Mouse (Mus musculus) CH12.LX (cell line): Measurements from ENCODE around the gene Ldlrad2. TPM values are rescaled to one million over a fixed set of nuclear protein-coding genes. Genes with fewer than 3 reads are reported as not detected.
A peak's percentile ranks its signal among the peaks of the same experiment; 100 is the strongest.

ENCODE experiments used
- DNase-seq: peaks from one replicate; pipeline ENCODE4 v3.0.0-alpha.2; 2013; ENCODE audit errors: extremely low read depth
- H3K27ac ChIP-seq: 2 replicates; pipeline ENCODE4 v1.5.1; 2012; ENCODE audit warnings: low read depth, mild to moderate bottlenecking, control low read depth, moderate library complexity; ENCODE audit not compliant: insufficient read depth
- H3K27me3 ChIP-seq: replicated peaks from 2 replicates; pipeline ENCODE3; 2012; ENCODE audit warnings: inconsistent platforms
- H3K36me3 ChIP-seq, 2 experiments: replicated peaks in 1 of 2; 2 replicates each; pipeline versions ENCODE3 to v1.6.1; 2012; ENCODE audit warnings: inconsistent platforms in 1 of 2, low read length in 1 of 2, mild to moderate bottlenecking in 1 of 2, mixed read lengths in 1 of 2, moderate library complexity in 1 of 2; ENCODE audit not compliant: control insufficient read depth in 1 of 2, insufficient read depth in 1 of 2
- H3K4me1 ChIP-seq, 2 experiments: 2 replicates each; pipeline ENCODE4 v1.6.1; 2012; ENCODE audit warnings: inconsistent platforms in 1 of 2, moderate library complexity in 1 of 2; ENCODE audit not compliant: insufficient read depth in 2 of 2, control insufficient read depth in 1 of 2
- H3K4me2 ChIP-seq: 2 replicates; pipeline ENCODE4 v1.6.1; 2012; ENCODE audit warnings: low read depth, mild to moderate bottlenecking, control low read depth; ENCODE audit not compliant: poor library complexity, insufficient read depth, severe bottlenecking
- H3K4me3 ChIP-seq, 3 experiments: fragments of 150-350 bp in 1 of 3; sonication (generic) in 1 of 3; replicated peaks in 1 of 3; 2 replicates each; pipeline versions ENCODE3 to v1.5.1; 2011 to 2012; ENCODE audit warnings: low read depth in 2 of 3, low read length in 2 of 3, mild to moderate bottlenecking in 2 of 3, moderate library complexity in 2 of 3, control low read depth in 1 of 3, improper control_type of control experiment in 1 of 3, inconsistent platforms in 1 of 3, mixed read lengths in 1 of 3; ENCODE audit not compliant: poor library complexity in 1 of 3
- H3K79me2 ChIP-seq: replicated peaks from 2 replicates; pipeline ENCODE4 v1.6.1; 2012; ENCODE audit warnings: mild to moderate bottlenecking, moderate library complexity; ENCODE audit not compliant: control insufficient read depth, poor library complexity, insufficient read depth, severe bottlenecking; ENCODE audit errors: extremely low read depth
- H3K9ac ChIP-seq: 2 replicates; pipeline ENCODE4 v1.6.1; 2012; ENCODE audit warnings: low read depth, mild to moderate bottlenecking, control low read depth, moderate library complexity; ENCODE audit not compliant: insufficient read depth
- H3K9me3 ChIP-seq: replicated peaks from 2 replicates; pipeline ENCODE3; 2012; ENCODE audit warnings: low read length, inconsistent platforms, mixed read lengths
- BHLHE40 ChIP-seq: IDR thresholded peaks from 2 replicates; pipeline ENCODE4 v1.6.1; 2011; ENCODE audit warnings: mild to moderate bottlenecking, low read depth, low read length, improper control_type of control experiment
- CTCF ChIP-seq, 2 experiments: IDR thresholded peaks in 1 of 2; conservative IDR thresholded peaks in 1 of 2; 2 replicates each; pipeline ENCODE4 v1.5.1; 2011 to 2012; ENCODE audit warnings: low read depth in 2 of 2, low read length in 2 of 2, improper control_type of control experiment in 1 of 2, inconsistent platforms in 1 of 2, mild to moderate bottlenecking in 1 of 2, moderate library complexity in 1 of 2
- E2F4 ChIP-seq: IDR thresholded peaks from 2 replicates; pipeline ENCODE4 v1.6.1; 2011; ENCODE audit warnings: low read depth, low read length, improper control_type of control experiment; ENCODE audit not compliant: insufficient replicate concordance
- ELF1 ChIP-seq: IDR thresholded peaks from 2 replicates; pipeline ENCODE4 v1.6.1; 2014; ENCODE audit warnings: low read depth, mild to moderate bottlenecking, inconsistent platforms, low read length, improper control_type of control experiment
- EP300 ChIP-seq: IDR thresholded peaks from 2 replicates; pipeline ENCODE4 v1.6.1; 2011; ENCODE audit warnings: low read length, improper control_type of control experiment
- ETS1 ChIP-seq: conservative IDR thresholded peaks from 2 replicates; pipeline ENCODE4 v1.6.1; 2012; ENCODE audit warnings: low read depth, mild to moderate bottlenecking, inconsistent platforms, low read length, improper control_type of control experiment, moderate library complexity
- GABPA ChIP-seq: IDR thresholded peaks from 2 replicates; pipeline ENCODE4 v1.6.1; 2012; ENCODE audit warnings: low read depth, low read length, improper control_type of control experiment, inconsistent platforms; ENCODE audit not compliant: insufficient replicate concordance
- HCFC1 ChIP-seq: IDR thresholded peaks from 2 replicates; pipeline ENCODE4 v1.6.1; 2012; ENCODE audit warnings: low read depth, mild to moderate bottlenecking, inconsistent platforms, low read length, improper control_type of control experiment
- MAFK ChIP-seq: IDR thresholded peaks from 2 replicates; pipeline ENCODE4 v1.6.1; 2011; ENCODE audit warnings: low read length, improper control_type of control experiment; ENCODE audit not compliant: insufficient replicate concordance
- MAZ ChIP-seq: IDR thresholded peaks from 2 replicates; pipeline ENCODE4 v1.6.1; 2012; ENCODE audit warnings: low read depth, mild to moderate bottlenecking, inconsistent platforms, low read length, improper control_type of control experiment, moderate library complexity
- MEF2A ChIP-seq: IDR thresholded peaks from 2 replicates; pipeline ENCODE4 v1.6.1; 2014; ENCODE audit warnings: low read depth, mild to moderate bottlenecking, inconsistent platforms, low read length, improper control_type of control experiment, borderline replicate concordance
- MYC ChIP-seq: IDR thresholded peaks from 2 replicates; pipeline ENCODE4 v1.6.1; 2011; ENCODE audit warnings: low read depth, mild to moderate bottlenecking, improper control_type of control experiment, low read length
- NELFE ChIP-seq: IDR thresholded peaks from 2 replicates; pipeline ENCODE4 v1.6.1; 2011; ENCODE audit warnings: low read depth, low read length, improper control_type of control experiment
- PAX5 ChIP-seq: IDR thresholded peaks from 2 replicates; pipeline ENCODE4 v1.6.1; 2012; ENCODE audit warnings: low read length, inconsistent platforms, mixed read lengths
- POLR2A ChIP-seq: IDR thresholded peaks from 2 replicates; pipeline ENCODE4 v1.6.1; 2011; ENCODE audit warnings: low read depth, mild to moderate bottlenecking, improper control_type of control experiment, low read length
- POLR2AphosphoS2 ChIP-seq: IDR thresholded peaks from 2 replicates; pipeline ENCODE4 v1.6.1; 2011; ENCODE audit warnings: low read depth, low read length, improper control_type of control experiment
- RAD21 ChIP-seq: IDR thresholded peaks from 2 replicates; pipeline ENCODE4 v1.6.1; 2011; ENCODE audit warnings: low read depth, mild to moderate bottlenecking, low read length, improper control_type of control experiment, moderate library complexity
- RCOR1 ChIP-seq: conservative IDR thresholded peaks from 2 replicates; pipeline ENCODE4 v1.6.1; 2012; ENCODE audit warnings: low read depth, mild to moderate bottlenecking, inconsistent platforms, low read length, improper control_type of control experiment
- SIN3A ChIP-seq: IDR thresholded peaks from 2 replicates; pipeline ENCODE4 v1.6.1; 2012; ENCODE audit warnings: low read length, improper control_type of control experiment, inconsistent platforms
- SMC3 ChIP-seq: IDR thresholded peaks from 2 replicates; pipeline ENCODE4 v1.6.1; 2011; ENCODE audit warnings: low read depth, low read length, improper control_type of control experiment
- TBP ChIP-seq: conservative IDR thresholded peaks from 2 replicates; pipeline ENCODE4 v1.6.1; 2011; ENCODE audit warnings: low read depth, low read length, improper control_type of control experiment
- TCF12 ChIP-seq: IDR thresholded peaks from 2 replicates; pipeline ENCODE4 v1.6.1; 2014; ENCODE audit warnings: low read depth, mild to moderate bottlenecking, inconsistent platforms, low read length, improper control_type of control experiment
- USF2 ChIP-seq: conservative IDR thresholded peaks from 2 replicates; pipeline ENCODE4 v1.6.1; 2011; ENCODE audit warnings: low read depth, low read length, improper control_type of control experiment
- ZC3H11A ChIP-seq: IDR thresholded peaks from 2 replicates; pipeline ENCODE4 v1.6.1; 2012; ENCODE audit warnings: low read depth, mild to moderate bottlenecking, inconsistent platforms, low read length, improper control_type of control experiment
- ZMIZ1 ChIP-seq: IDR thresholded peaks from 2 replicates; pipeline ENCODE4 v1.6.1; 2012; ENCODE audit warnings: low read depth, mild to moderate bottlenecking, inconsistent platforms, low read length, improper control_type of control experiment
- dilution Hi-C: fragments of 300-500 bp; cut with MboI; formaldehyde crosslinking; loops from 2 replicates; pipeline ENCODE4 v1.14.3; 2020; ENCODE audit warnings: low sequenced_read_pairs; ENCODE audit not compliant: extremely low pct_unique_long_range_greater_than_20kb, extremely low pct_ligation_motif_present
- in situ Hi-C: fragments of 300-500 bp; cut with MboI; formaldehyde crosslinking; loops from 3 replicates; pipeline ENCODE4 v1.14.3; 2019; ENCODE audit warnings: low sequenced_read_pairs, low pct_ligation_motif_present, low pct_unique_long_range_greater_than_20kb, mixed read lengths
- polyA plus RNA-seq: library from polyadenylated mRNA; unstranded; fragments of >175 nt; gene quantifications from 2 replicates; pipeline ENCODE4 v1.2.1, GENCODE M21; 2012; ENCODE audit warnings: low read depth; ENCODE audit not compliant: insufficient read length
- total RNA-seq, 2 experiments: library from RNA; depleted of rRNA; stranded (reverse); fragments of 300-350 nt in 1 of 2; fragments of >200 nt in 1 of 2; gene quantifications; 2 replicates each; pipeline ENCODE4 v1.2.3; 2012 to 2014

The Ldlrad2 gene
- total and polyA plus RNA-seq, 3 experiments, result not detected

GRCm38 (mm10) chr4:137579789-137580188, 5.4 kb upstream of the Ldlrad2 start:
- peaks cover 3 to 5% of the 10 kb centered on the region in 2 experiments; a peak in 2 of 4 replicates for H3K4me1 ChIP-seq
- H3K4me3 ChIP-seq, result no peak overlapping the region
- no peak overlapping the region for H3K27ac ChIP-seq
- dilution Hi-C loops (no loop called here), in situ Hi-C loops (no loop called here)
- H3K9ac ChIP-seq, result no peak overlapping the region
- no peak overlapping the region for H3K4me2 ChIP-seq
- H3K27me3 ChIP-seq, result peaks cover 32% of the 10 kb centered on the region
- no peaks in the 10 kb centered on the region for H3K9me3 ChIP-seq
- H3K79me2 ChIP-seq, result no peaks in the 10 kb centered on the region
- H3K36me3 ChIP-seq, result no peaks in the 10 kb centered on the region
- TF ChIP-seq ELF1 (no peak), HCFC1 (no peak), BHLHE40 (no peak), PAX5 (no peak), MAZ (no peak), ZC3H11A (no peak), NELFE (no peak)
- no peak for DNase-seq

DNA sequence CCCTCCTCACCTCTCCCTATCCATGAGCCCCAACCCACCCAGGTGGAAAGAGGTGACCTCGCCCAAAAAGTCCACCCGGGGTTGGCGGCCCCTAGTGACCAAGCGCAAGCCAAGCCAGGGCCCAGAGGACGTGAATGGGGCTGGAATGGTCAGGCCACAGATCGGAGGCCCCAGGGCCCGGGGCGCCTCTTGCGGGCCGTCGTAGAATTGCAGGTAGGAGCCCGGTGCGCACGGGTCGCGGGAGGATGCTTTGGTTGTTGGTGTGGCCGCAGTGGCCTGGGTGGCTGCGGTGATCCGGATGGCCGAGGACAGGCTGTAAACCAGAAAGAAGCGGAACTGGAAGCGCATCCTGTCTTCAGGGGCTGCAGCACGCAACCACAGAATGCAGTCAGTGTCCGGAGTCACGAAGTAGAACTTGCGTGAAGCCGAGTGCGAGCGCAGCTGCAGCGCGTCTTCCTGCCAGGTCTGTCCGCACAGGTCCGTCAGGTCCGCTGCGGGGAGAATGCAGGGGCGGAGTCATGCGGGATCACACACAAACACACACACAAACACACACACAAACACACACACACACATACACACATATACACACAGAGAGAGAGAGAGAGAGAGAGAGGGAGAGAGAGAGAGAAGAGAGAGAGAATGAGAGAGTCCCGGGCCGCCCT, 3.9 kb upstream of the Ldlrad2 start:
- TF ChIP-seq SIN3A (no peak), CTCF (conservative IDR thresholded peaks at IDR 0.05 in 1 of 2, IDR thresholded peaks at IDR 0.05 in 1 of 2; ENCODE audit: low read depth in 2 of 2, low read length in 2 of 2) (peak in 1 of 2 experiments; percentile 71; a peak in 2 of 4 replicates), SMC3 (peak; percentile 22), BHLHE40 (0 out of 2 replicates have a peak, but pooled peaks have one; percentile 28), TCF12 (0 out of 2 replicates have a peak, but pooled peaks have one; percentile 26), ETS1 (no peak), RAD21 (peak; percentile 25)
- TF ChIP-seq, all 38 proteins: peak for 5
- peak; percentile 17 for DNase-seq
- in situ Hi-C loops, result no loop called here

DNA sequence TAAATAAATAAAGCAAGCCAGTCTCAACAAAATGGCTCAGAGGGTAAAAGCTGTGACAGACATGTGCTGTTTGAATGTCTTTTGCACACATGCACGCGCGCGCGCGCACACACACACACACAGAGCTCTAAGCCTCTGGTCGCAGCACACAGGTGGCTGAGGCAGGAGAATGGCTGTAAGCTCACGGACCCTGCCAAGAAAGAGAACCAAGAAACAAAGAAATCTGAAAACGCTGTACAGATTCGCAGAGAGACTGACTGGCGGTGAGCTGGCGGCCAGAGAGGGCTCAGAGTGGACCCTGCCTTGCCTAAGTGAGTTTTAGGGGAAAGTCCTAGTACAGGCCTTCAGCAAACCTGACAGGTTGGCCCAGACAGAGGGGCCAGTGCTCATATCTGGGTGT, 3.1 kb upstream of the Ldlrad2 start:
- Histone ChIP-seq H3K27ac (no peak overlapping the region), H3K9ac (no peak overlapping the region), H3K27me3 (peaks cover 30% of the 10 kb centered on the region), H3K4me1 (peaks cover 3 to 5% of the 10 kb centered on the region in 2 experiments; a peak in 2 of 4 replicates), H3K4me2 (no peak overlapping the region), H3K79me2 (no peaks in the 10 kb centered on the region), H3K4me3 (no peak overlapping the region), H3K36me3 (no peaks in the 10 kb centered on the region), H3K9me3 (no peaks in the 10 kb centered on the region)
- no peak for DNase-seq
- in situ Hi-C loops, result no loop called here
- dilution Hi-C loops, result no loop called here
- TF ChIP-seq MYC (no peak), MAFK (no peak), SIN3A (no peak), MEF2A (no peak), ELF1 (no peak), GABPA (no peak), RCOR1 (no peak), E2F4 (no peak), ZC3H11A (no peak), EP300 (no peak), ETS1 (no peak), USF2 (no peak), POLR2A (no peak), POLR2AphosphoS2 (no peak), HCFC1 (no peak), TBP (no peak), BHLHE40 (no peak), ZMIZ1 (no peak)

More for the DNA sequence above, 3.9 kb upstream of the Ldlrad2 start:
- dilution Hi-C loops, result no loop called here
- no peak overlapping the region for H3K9ac ChIP-seq
- H3K27ac ChIP-seq, result no peak overlapping the region
- no peaks in the 10 kb centered on the region for H3K9me3 ChIP-seq
- H3K4me3 ChIP-seq, result peak overlapping the region in 1 of 3 experiments; percentile 21
- peaks cover 3 to 5% of the 10 kb centered on the region in 2 experiments; a peak in 2 of 4 replicates for H3K4me1 ChIP-seq
- peak overlapping the region; percentile 57; the same call in 1 of the 2 replicates for H3K4me2 ChIP-seq
- no peaks in the 10 kb centered on the region for H3K79me2 ChIP-seq
- H3K27me3 ChIP-seq, result peaks cover 32% of the 10 kb centered on the region
- H3K36me3 ChIP-seq, result no peaks in the 10 kb centered on the region
